Mouse (Mus musculus) forelimb bud, embryonic 11.5 days (tissue): ENCODE measurements around the gene Prpf3.
"Not testable (repeated sequence)": the region's sequence is repeated elsewhere in the genome, so short reads cannot be mapped to it uniquely, and the experiment has no call there.

Experiments used
- DNase-seq: peaks from one replicate; pipeline ENCODE4 v3.0.0-alpha.2; 2012; ENCODE audit warnings: low read depth, low spot score

Gene Prpf3

DNA sequence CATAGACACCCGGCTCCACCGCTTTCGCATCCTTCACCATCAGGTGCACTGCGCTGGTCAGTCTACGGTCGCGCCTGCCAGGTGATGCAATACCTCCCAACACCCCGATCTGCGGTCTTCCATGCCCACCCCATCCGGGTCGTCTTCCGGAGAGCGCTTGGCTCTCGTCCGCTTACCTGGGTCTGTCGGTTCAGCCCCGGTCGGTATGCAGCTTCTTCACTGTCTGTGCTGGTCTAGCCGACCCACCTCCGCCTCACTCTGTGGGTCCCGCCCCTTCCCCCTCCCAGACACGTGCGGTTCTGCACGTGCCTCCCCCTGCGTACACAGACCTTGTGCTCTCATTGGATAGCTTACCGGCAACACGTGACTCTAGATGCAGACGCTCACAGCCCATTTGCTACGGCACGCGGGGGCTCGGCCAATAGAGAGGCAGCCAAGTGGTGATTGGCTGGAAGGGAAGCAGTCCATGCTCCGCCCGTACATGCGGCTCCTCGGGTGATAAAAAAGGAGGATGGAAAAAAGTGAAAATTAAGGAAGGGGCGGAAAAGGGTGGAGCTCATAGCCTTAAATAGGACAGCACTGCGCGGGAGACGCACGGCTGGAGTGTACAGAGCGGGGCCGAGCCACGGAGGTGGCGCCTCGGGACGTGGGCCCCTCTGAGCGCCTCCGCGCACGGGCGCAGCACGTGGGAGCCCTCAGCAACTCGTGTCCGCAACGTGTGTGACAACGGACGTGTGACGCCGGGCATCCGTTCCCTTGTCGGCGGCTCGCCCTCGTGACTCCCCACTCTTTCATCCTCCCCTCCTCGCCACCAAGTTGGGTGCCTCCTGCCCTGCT lies 26.5 kb upstream of the Prpf3 start, which contains the start of gene Ciart:
Gene Ciart, minus strand, starts transcription at position 273 of the 837 bp plus-strand sequence.
- peak; percentile 97 for DNase-seq

DNA sequence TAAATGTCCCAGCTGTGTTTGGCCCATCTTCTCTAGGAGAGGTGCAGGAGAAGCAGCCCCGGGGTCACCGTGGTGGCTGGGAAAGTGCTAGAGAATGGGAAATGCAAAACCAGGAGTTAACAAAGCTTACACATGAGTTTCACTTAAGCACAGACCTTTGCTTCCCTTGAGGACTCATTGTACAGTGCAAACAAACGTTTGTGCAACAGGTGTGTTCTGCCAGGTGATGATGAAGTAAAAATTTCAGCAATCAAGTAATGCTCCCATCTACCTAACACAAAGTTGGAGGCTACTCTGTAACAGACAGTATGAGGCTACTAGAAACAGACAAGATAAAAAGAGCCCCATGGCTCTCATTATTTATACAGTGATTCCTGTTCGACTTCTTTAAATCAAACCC lies 23.4 kb upstream of the Prpf3 start:
- no peak for DNase-seq

DNA sequence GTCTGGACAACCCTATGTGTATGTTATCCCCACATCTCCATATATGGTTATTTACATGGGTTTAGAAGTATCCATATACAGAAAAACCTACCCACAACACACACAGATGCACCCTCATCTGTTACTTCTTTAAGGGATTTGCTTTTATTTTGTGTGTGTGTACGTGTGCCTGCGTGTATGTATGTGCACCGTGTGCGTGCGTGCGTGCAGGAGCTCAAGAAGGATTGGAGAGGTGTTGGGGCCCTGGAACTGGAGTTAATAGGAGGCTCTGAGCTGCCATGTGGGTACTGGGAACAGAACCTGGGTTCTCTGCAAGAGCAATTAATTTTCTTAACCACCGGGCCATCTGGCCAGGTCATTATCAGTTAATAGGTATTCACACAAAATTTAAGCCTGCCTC lies 16.4 kb upstream of the Prpf3 start:
- no peak for DNase-seq

DNA sequence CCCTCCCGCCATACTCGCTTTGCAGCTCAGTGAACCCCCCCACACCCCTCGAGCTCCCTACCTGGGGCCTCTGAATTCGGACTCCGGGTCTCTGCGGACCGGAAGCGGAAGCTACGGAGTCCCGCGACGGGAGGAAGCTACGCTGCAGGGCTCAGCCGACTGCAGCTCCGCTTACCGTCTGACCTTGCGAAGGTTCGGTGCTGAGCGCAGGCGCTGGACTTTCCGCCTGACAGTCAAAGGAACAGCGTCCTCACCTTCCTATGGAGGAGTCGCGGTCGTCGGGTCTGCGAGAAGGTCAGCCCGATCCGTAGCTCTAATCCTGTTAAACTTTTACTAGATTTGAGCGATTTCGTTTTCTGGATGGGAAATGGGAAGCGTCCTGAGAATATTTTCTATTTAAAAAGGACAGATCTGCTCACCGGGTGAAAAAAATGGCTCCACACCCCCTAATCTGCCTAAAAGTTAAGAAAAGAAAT lies 15.7 kb upstream of the Prpf3 start, which contains the start of gene Mrps21:
Gene Mrps21, minus strand, starts transcription at position 128 of the 476 bp plus-strand sequence.
- peak; percentile 89 for DNase-seq

DNA sequence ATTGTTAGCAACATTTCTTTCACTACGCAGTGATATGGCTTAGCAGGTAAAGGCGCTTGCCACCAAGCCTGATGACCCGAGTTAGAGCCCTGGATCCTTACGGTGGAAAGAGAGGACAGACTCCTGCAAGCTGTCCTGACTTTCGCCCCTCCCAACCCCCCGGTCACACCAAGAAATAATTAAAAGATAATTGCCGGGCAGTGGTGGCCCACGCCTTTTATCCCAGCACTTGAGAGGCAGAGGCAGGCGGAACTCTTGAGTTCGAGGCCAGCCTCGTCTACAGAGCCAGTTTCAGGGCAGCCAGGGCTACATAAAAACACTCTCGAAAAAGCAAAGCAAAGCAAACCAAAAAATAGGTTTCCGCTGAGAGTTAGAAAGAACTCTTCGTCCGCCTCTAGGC lies 15.3 kb upstream of the Prpf3 start:
- no peak for DNase-seq

DNA sequence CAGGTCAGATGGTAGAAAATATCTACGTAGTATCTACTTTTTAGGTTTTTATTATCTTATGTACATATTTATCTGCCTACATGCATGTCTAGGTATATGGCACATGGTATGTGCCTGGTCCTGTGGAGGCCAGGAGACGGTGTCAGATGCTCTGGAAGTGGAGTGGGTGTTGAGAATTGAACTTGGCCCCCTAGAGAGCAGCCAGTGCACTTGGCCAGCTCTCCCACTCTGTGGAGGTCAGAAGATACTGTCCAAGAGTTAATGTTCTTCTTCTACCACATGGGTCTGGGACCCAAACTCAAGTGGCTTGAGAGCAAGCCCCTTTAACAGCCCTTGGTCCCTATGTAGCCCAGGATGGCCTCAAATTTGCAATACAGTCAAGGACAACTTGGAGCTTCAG lies 11.7 kb upstream of the Prpf3 start:
- DNase-seq, result no peak

DNA sequence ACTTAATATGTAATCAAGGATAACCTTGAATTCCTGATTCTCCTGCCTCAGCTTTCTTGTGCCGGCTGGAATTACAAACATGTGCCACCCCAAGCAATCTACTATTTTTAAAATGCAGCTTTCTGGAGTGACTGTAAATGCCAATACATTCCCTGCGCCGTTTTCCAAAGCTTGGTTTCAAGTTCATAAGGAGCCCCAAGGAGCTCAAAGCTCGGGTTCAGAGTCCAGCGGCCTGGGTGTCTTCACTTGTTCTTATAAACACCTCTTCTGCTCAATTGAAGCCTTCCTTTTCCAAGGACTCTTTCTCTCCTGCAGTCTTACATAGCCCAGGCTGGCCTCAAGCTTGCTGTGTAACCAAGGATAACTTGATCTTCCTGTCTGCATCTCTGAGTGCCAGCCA lies 10.4 kb upstream of the Prpf3 start:
- DNase-seq, result no peak

DNA sequence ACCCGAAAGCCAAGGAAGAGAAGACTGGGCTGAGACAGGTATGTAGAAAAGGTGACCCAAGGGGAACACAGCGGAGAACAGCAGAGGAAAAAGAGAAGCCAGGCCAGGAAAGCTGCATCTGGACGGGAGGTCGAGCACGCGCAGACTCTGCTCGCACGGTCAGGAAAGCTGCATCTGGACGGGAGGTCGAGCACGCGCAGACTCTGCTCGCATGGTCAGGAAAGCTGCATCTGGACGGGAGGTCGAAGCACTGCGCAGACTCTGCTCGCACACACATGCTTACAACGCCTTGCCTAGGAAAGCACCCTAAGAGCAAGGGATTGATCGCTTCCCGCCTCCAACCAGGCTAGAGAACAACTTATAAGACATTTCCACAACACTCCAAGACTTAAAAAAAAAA lies 9.9 kb upstream of the Prpf3 start:
- DNase-seq, result no peak

DNA sequence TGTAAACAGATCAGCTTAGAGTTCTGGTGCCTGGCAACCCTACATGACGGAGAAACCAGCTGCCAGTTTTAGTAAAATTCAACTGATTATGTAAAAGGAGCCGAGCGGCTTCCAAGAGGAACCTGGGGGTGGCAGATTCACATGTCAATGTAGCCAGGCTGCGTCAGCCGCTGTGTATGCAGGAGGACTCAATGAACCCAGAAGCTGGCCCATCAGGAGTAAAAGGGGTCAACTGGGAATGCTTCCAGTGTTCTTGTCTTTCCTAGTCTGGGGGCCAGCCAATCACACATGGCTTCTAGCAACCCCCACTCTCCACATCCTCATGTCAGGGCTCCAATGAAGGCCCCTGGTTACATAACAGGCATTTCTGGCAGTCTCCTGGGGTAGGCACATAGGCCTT lies 9.4 kb upstream of the Prpf3 start:
- DNase-seq, result no peak

DNA sequence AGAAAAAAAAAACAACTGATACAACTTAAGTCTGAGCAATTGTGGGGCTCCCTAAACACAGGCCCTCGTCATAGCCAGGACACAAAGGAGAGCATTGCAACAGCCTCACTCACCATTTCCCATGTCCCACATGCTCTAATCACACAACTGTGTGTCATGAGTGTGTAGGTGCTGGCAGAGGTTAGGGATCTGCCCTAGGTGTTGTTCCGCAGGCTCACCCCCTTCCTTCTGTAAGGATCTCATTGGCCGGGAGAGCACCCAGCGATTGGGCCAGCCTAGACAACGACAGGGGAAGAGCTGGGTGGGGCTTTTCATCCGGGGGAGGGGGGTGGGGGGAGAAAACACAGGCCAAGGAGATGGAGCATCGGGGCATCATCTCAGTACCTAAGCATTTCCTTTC lies 7.9 kb upstream of the Prpf3 start:
- no peak for DNase-seq

DNA sequence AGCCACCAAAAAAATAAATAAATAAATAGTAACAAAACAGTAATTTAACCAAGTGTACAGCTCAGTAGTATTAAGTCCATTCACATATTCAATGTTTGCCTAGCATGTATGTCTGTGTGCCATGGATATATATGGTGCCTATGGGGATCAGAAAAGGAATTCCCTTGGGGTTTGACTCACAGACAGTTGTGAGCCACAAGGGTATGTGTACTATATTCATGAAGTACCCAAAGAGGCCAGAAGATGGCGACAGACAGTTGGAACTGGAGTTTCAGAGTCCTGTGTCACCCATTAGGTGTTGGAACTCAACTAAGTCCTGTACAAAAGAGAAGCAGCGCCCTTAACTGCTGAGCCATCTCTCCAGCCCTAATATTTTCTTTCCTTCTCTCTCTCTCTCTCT lies 6.1 kb upstream of the Prpf3 start:
- DNase-seq, result peak; percentile 85

DNA sequence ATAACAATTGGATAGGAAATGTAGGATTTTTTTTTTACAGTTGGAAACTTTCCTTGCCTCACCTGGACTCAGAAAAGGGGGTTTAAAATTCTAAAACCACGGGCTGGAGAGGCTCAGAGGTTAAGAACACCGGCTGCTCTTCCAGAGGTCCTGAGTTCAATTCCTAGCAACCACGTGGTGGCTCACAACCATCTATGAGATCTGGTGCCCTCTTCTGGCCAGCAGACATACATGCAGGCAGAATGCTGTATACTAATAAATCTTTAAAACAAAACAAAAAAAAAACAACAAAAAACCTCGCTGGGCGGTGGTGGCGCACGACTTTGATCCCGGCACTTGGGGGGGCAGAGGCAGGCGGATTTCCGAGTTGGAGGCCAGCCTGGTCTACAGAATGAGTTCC lies 5.5 kb upstream of the Prpf3 start:
- no peak for DNase-seq

DNA sequence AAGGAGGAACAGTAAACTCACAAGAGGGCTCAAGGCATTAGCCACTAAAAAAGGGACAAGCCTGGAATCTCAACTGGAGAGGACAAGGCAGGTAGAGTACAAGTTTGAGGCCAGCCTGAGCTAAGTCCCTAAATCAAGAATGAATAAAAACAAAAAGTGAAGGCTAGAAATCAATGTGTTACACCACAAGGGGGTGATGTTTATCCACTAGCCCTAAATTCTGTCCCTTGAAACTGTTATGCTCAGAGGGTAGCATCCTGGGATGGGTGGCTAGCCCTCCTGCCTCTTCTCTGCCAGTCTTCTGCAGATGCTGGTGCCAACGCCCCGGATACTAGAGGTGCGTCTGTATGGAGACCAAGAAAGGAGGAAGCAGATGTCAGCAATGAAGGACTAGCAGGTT lies 4.6 kb upstream of the Prpf3 start:
- DNase-seq, result no peak

DNA sequence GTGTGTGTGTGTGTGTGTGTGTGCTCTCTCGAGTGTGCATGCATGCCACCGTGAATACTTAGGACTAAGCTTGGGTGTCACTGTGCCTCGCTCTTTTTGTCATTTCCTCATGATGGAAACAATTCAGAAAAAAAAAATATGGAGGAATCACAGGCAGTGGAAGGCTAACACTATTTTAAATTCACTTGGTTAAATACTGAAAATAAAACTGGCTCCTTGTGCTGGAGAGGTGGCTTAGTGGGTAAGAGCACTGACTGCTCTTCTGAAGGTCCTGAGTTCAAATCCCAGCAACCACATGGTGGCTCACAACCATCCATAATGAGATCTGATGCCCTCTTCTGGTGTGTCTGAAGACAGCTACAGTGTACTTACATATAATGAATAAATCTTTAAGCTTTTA lies 2.6 kb upstream of the Prpf3 start:
- not testable (repeated sequence) for DNase-seq

DNA sequence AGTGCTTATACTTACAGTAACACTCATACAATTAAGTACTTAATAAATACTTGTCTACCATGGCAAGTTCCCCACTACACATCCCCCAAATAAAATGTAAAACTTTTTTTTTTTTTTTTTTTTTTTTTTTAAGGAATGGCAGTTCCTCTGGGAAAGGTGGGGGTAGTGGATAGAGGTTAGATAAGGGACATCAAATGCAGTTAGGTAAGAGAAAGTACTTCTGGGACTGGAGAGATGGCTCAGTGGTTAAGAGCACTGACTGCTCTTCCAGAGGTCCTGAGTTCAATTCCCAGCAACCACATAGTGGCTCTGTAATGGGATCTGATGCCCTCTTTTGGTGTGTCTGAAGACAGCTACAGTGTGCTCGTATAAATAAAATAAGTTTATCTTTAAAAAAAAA lies 1.4 kb upstream of the Prpf3 start:
- not testable (repeated sequence) for DNase-seq

DNA sequence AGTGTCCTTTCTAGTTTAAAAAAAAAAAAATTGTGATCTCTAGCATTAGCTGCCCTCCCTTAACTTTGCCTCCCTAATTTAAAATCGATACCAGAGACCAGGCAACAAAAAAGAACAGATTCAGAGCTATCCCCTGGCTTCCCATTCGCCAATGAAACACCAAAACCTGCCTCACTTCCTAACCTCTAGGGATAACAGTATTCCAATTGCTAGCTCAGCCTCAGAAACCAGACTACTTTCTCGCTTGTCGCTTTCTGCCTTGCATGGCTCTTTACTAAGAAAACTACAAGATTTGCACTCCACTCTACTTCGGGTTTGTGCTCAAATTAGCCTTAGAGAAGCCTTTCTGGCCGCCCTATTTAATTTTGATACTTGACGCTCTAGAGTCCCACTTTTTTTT lies 430 bp upstream of the Prpf3 start:
- DNase-seq, result no peak

DNA sequence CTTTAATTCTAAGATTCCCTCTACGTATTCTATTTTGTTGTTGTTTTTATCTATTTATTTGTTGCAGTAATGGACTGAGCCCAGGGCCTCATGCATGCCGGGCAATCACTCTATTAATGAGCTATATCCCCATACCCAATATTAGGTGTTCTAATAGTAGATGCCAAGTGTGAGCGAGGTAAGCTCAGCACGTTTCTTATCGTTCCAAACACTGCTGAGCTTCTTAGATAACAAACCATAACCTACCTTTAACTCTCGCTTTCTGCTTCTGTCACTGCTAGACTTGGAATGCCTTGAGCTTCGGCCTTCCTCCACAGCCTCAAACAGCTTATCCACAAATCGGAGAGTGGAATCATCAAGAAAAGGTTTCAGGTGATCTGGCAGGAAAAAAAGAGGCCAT lies 4.4 kb downstream of the Prpf3 start:
- DNase-seq, result no peak

DNA sequence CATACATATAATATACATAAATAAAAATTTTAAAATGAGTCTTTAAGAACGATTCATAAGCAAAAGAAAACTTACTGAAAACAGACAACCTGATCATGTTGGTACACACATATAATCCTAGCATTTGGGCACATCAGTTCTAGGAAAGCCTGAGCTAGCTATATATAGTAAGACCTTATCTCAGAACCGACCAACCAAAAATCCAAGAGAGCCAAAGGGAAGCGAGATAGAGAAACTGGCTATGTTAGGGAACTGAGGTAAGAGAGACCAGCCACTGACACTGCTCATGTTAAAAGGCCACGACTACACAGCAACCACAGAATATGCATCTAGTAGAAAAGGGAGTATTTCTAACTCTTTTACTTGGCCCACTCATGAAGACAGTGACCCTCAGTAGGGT lies 5.1 kb downstream of the Prpf3 start:
- DNase-seq, result no peak

DNA sequence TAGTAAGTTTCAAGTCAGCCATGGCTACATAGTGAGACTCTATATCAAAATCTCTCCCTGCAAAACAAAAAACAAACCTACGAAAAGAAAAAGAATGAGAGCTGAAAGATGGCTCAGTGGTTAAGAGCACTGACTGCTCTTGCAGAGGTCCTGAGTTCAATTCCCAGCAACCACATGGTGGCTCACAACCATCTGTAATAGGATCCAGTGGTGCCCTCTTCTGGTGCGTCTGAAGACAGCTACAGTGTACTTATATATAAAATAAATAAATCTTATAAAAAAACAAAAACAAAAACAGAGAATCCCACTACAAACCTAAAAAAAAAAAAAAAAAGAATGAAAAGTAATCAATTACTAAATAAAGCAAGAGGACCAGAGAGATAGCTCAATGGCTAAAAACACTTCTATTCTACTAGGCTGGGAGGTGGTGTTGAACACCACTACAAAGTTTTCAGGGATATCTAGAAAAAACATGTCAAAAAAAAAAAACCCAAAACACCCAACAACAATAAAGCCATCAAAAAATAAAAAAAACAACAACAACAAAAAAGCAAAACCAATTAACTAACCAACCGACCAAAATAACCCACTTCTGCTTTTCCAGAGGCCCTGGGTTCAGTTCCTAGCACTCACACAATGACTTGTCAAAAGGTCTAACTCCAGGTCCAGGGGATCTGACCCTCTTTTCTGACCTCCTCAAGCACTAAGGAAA lies 13.0 kb downstream of the Prpf3 start:
- DNase-seq, result no peak

DNA sequence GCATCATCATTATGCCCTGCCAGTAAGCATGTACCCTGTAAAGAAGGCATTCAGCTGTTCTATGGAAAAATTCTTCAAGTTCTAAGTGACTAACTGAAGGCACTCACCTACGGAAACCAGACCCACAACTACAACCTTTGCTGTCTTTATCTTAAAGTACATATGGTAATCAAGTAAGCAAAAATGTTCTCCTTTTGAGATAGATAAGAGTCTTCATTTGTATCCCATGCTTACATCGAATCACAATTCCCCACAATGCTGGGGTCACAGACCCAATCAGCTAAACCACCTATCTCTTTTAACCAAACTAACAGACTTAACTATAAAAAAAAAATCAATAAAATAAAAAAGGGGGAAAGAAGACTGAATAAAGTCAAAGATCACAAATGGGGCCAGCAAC lies 16.4 kb downstream of the Prpf3 start:
- no peak for DNase-seq

DNA sequence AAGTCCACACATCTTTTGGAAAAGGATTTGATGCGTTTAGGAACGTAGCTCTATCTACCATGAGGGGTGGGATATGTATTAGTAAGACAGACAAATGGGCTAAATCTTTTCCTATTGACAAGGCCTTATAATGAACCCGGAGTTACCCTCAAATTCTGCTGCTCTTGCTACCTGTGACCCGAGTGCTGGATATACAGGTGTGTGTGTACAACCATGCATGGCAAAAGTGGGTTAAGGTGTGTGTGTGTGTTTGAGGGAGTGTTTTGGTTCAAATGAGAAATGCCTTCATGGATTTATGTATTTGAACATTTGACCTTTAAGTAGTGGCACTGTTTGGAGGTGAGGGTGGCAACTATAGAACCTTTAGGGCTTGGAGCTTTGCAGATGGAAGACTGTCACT lies 26.6 kb downstream of the Prpf3 start:
- no peak for DNase-seq

DNA sequence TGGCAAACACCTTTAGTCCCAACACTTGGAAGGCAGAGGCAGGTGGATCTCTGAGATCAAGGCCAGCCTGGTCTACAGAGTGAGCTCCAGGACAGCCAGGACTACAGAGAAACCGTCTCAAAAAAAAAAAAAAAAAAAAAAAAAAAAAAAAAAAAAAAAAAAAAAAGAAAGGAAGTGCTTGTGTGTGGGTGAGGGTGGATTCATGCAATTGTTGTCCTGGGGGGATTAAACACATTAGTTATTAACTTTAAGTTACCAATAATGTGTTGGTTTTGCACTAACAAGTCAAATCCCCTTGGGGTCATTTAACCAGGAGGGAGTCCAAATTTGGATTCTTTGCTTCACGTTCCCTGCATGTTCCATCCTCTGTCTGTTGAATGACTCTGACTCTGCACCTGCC lies 29.4 kb downstream of the Prpf3 start:
- DNase-seq, result no peak
